ENCODE assay signal across 8 mouse cellular contexts in the genomic region with DNA sequence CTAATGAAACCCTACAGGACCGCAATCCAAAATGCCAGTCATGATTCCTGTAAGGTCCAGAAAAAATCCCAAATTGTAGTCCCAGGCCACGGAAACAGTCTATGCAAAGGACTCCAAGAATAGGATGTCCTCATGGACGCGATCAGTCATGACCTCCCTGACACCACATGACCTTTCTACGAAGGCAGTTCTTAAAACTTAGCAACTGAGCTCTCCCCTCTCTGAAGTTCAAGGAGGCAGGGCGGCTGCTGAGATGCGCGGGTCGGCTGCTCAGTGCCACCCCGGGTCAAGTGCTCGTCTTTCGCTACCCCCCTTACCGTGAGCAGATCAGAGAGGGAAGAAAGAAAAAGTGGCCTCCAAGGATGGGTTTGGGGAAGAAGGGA. TPM values are rescaled to one million over a fixed set of nuclear protein-coding genes. Genes with fewer than 3 reads are reported as not detected.
A peak's percentile ranks its signal among the peaks of the same experiment; 100 is the strongest.
DNase-seq lines count a peak whose midpoint lies in the region; ATAC-seq and TF ChIP-seq lines count a peak whose summit lies in the region.

No protein-coding gene starts in this region.

- WGBS in kidney, postnatal 0 days: under 1% methylated on average over 13 of the region's 13 CpGs
- WGBS in hindbrain, postnatal 0 days: 0% methylated on average over 13 of the region's 13 CpGs
- under 1% methylated on average over 13 of the region's 13 CpGs for WGBS in midbrain, embryonic 15.5 days

- H3K4me2 ChIP-seq in kidney, postnatal 0 days (ENCODE audit: low read length): peak overlapping the region; percentile 64
- peak overlapping the region; percentile 65 for H3K4me2 ChIP-seq in hindbrain, postnatal 0 days (ENCODE audit: low read depth, low read length)
- H3K4me2 ChIP-seq in midbrain, embryonic 15.5 days: peak overlapping the region; percentile 57

- peaks cover 12% of the 10 kb centered on the region for H3K4me1 ChIP-seq in kidney, postnatal 0 days (replicated peaks; ENCODE audit: insufficient read depth, low read length)
- H3K4me1 ChIP-seq in bone marrow macrophage, adult 2 months (ENCODE audit: control insufficient read depth, insufficient read depth, low read length): peaks cover 13% of the 10 kb centered on the region
- peaks cover 15% of the 10 kb centered on the region for H3K4me1 ChIP-seq in hindbrain, postnatal 0 days (ENCODE audit: insufficient read depth, low read length)
- peaks cover 25% of the 10 kb centered on the region for H3K4me1 ChIP-seq in midbrain, embryonic 15.5 days

- no peak for TF ChIP-seq CTCF in kidney, postnatal 0 days (IDR thresholded peaks at IDR 0.05; ENCODE audit: low read depth)
- TF ChIP-seq CTCF in bone marrow macrophage, adult 2 months (IDR thresholded peaks at IDR 0.05; ENCODE audit: low read depth, low read length): no peak
- no peak for TF ChIP-seq CTCF in hindbrain, postnatal 0 days (IDR thresholded peaks at IDR 0.05; ENCODE audit: low read depth)

- peak overlapping the region; percentile 95 for H3K27ac ChIP-seq in kidney, postnatal 0 days
- peak overlapping the region; percentile 100 for H3K27ac ChIP-seq in bone marrow macrophage, adult 2 months (ENCODE audit: insufficient read depth, low read depth, low read length)
- peak overlapping the region; percentile 84 for H3K27ac ChIP-seq in hindbrain, postnatal 0 days
- peak overlapping the region; percentile 94 for H3K27ac ChIP-seq in midbrain, embryonic 15.5 days

- DNase-seq in kidney, postnatal 0 days (ENCODE audit: low spot score): peak; percentile 85
- no peak for DNase-seq in kidney, postnatal 14 days
- DNase-seq in hindbrain, postnatal 0 days (ENCODE audit: low spot score): no peak
- no peak for DNase-seq in thymus, postnatal 10 days (ENCODE audit: low spot score in 2 of 2)
- DNase-seq in adrenal gland, adult 2 months: no peak
- no peak for DNase-seq in cerebellum, adult 18-20 months

- TF ChIP-seq POLR2A in bone marrow macrophage, adult 2 months (IDR thresholded peaks at IDR 0.05; ENCODE audit: borderline replicate concordance, low read depth, low read length): no peak; the same call in 1 of the 2 replicates

- H3K9ac ChIP-seq in kidney, postnatal 0 days (ENCODE audit: low read depth, low read length): peak overlapping the region; percentile 79
- peak overlapping the region; percentile 51 for H3K9ac ChIP-seq in hindbrain, postnatal 0 days (replicated peaks; ENCODE audit: low read length)
- peak overlapping the region; percentile 75 for H3K9ac ChIP-seq in midbrain, embryonic 15.5 days

- no peak for ATAC-seq in kidney, postnatal 0 days (replicated peaks; ENCODE audit: low FRiP score, low read depth)
- ATAC-seq in hindbrain, postnatal 0 days: no peak
- peak; percentile 72; the same call in 1 of the 2 replicates for ATAC-seq in midbrain, embryonic 15.5 days (replicated peaks)

- no peaks in the 10 kb centered on the region for H3K27me3 ChIP-seq in kidney, postnatal 0 days (ENCODE audit: insufficient read depth, low read length)
- H3K27me3 ChIP-seq in hindbrain, postnatal 0 days (ENCODE audit: insufficient read depth, low read length): no peaks in the 10 kb centered on the region
- H3K27me3 ChIP-seq in midbrain, embryonic 15.5 days (replicated peaks): no peaks in the 10 kb centered on the region

- H3K4me3 ChIP-seq in kidney, postnatal 0 days (replicated peaks; ENCODE audit: low read depth, low read length): peak overlapping the region; percentile 61
- peak overlapping the region; percentile 97 for H3K4me3 ChIP-seq in bone marrow macrophage, adult 2 months (ENCODE audit: insufficient read depth, low read length)
- peak overlapping the region; percentile 58 for H3K4me3 ChIP-seq in hindbrain, postnatal 0 days (ENCODE audit: low read length)
- peak overlapping the region; percentile 80 for H3K4me3 ChIP-seq in midbrain, embryonic 15.5 days

- H3K9me3 ChIP-seq in kidney, postnatal 0 days (replicated peaks; ENCODE audit: low read length): no peaks in the 10 kb centered on the region
- H3K9me3 ChIP-seq in hindbrain, postnatal 0 days (ENCODE audit: low read length): no peaks in the 10 kb centered on the region
- no peaks in the 10 kb centered on the region for H3K9me3 ChIP-seq in midbrain, embryonic 15.5 days

- no peaks in the 10 kb centered on the region for H3K36me3 ChIP-seq in kidney, postnatal 0 days (ENCODE audit: insufficient read depth, low read length)
- no peaks in the 10 kb centered on the region for H3K36me3 ChIP-seq in hindbrain, postnatal 0 days (ENCODE audit: insufficient read depth, low read length)
- H3K36me3 ChIP-seq in midbrain, embryonic 15.5 days (replicated peaks): no peaks in the 10 kb centered on the region

RNA-seq across cellular contexts. Expression of a gene that starts 0.4 kb away (rescaled TPM):
- polyA plus RNA-seq in kidney, postnatal 0 days (2015; fragmentation: Nextera tagmentation; extraction: Ambion mirVana): 29.2 and 33.6 TPM in 2 replicates
- polyA plus RNA-seq in bone marrow macrophage, adult 2 months (2012; ENCODE audit: insufficient read depth, insufficient read length, missing spikeins): 14.8 and 15.4 TPM in 2 replicates
- total RNA-seq in hindbrain, postnatal 0 days (2014; rRNA removed): 37.2 and 43.4 TPM in 2 replicates
- polyA plus RNA-seq in hindbrain, postnatal 0 days (2015; fragmentation: Nextera tagmentation; extraction: Ambion mirVana): 42.8 and 44.7 TPM in 2 replicates
- polyA plus RNA-seq in midbrain, embryonic 15.5 days (2015; fragmentation: Nextera tagmentation; extraction: Ambion mirVana): 54.3 and 56.1 TPM in 2 replicates
- total RNA-seq in adrenal gland, adult 2 months (2021): 10 to 100 TPM; 28.5 to 40.7 TPM
- polyA plus RNA-seq in adrenal gland, adult 2 months (2012; rRNA removed): 3.2 and 4.2 TPM in 2 replicates

RNA-seq across cellular contexts. Expression of a gene that starts 0.6 kb away (rescaled TPM):
- polyA plus RNA-seq in kidney, postnatal 0 days (2015; fragmentation: Nextera tagmentation; extraction: Ambion mirVana): 1,196 and 1,208 TPM in 2 replicates
- 89.1 and 109 TPM in 2 replicates for polyA plus RNA-seq in bone marrow macrophage, adult 2 months (2012; ENCODE audit: insufficient read depth, insufficient read length, missing spikeins)
- 128 and 150 TPM in 2 replicates for total RNA-seq in hindbrain, postnatal 0 days (2014; rRNA removed)
- 757 and 786 TPM in 2 replicates for polyA plus RNA-seq in hindbrain, postnatal 0 days (2015; fragmentation: Nextera tagmentation; extraction: Ambion mirVana)
- 690 and 713 TPM in 2 replicates for polyA plus RNA-seq in midbrain, embryonic 15.5 days (2015; fragmentation: Nextera tagmentation; extraction: Ambion mirVana)
- 100 to 1,000 TPM; 128 to 135 TPM for total RNA-seq in adrenal gland, adult 2 months (2021)
- 5.1 and 7.5 TPM in 2 replicates for polyA plus RNA-seq in adrenal gland, adult 2 months (2012; rRNA removed)

Comparison
In these comparisons a context has a peak if more than half of its experiments do, and no peak if none do; other contexts are left out.
1. RNA of a gene that starts 0.6 kb away (polyA plus RNA-seq): 1,196 to 1,208 TPM in kidney, postnatal 0 days, 757 to 786 TPM in hindbrain, postnatal 0 days, 690 to 713 TPM in midbrain, embryonic 15.5 days and 89.1 to 109 TPM in bone marrow macrophage, adult 2 months; 5.1 to 7.5 TPM in adrenal gland, adult 2 months; every median in the first group is over 10 times any median in the second.
2. Peak in every context shown above with its lines, with median percentiles within 50 percentile points of each other: H3K27ac ChIP-seq, H3K4me2 ChIP-seq, H3K4me3 ChIP-seq and H3K9ac ChIP-seq.